Mouse (Mus musculus) adrenal gland, adult (tissue): Measurements from ENCODE around the gene Gm13696.

ENCODE experiments used
- DNase-seq, 2 experiments: peaks; one replicate each; pipeline ENCODE4 v3.0.0; 2022 to 2023; ENCODE audit warnings: low spot score in 1 of 2; ENCODE audit not compliant: inconsistent age in 2 of 2

Gene Gm13696

DNA sequence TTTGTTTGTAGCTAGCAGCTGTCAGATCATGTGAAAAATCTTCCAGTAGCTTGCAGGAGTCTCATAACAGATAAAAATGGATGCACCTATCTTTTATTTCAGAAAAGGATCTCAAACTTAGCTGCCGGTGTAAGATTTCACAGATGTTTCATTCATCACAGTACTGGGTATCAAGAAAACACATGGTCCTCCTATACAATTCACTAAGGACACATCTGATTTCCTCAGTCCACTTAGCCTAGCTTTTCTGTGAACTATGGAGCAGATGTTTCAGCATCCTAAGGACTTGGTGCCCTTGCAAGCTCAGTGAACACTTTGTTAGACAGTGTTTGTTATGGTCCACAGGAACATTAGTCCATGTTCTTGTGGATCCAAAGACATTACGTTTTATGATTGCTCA, 50.4 kb downstream of the Gm13696 start:
- DNase-seq = no peak
